Mouse (Mus musculus): Measurements from ENCODE around the gene BC030499. TPM values are rescaled to one million over a fixed set of nuclear protein-coding genes. Genes with fewer than 3 reads are reported as not detected.

BC030499 gene
- total and polyA plus RNA-seq, 3 experiments: 0.73 to 1.1 TPM; not detected in 1

- no peak overlapping the region for H3K27ac ChIP-seq (ENCODE audit: control insufficient read depth, low read depth, low read length)
- H3K4me1 ChIP-seq (ENCODE audit: control insufficient read depth in 1 of 2, insufficient read depth in 2 of 2, low read length in 2 of 2): peaks cover 2 to 3% of the 10 kb centered on the region in 2 experiments; a peak in 2 of 4 replicates
- no peaks in the 10 kb centered on the region for H3K27me3 ChIP-seq (ENCODE audit: control insufficient read depth in 1 of 2, insufficient read depth in 2 of 2, low read length in 2 of 2)
- no peak for DNase-seq (ENCODE audit: low read depth, low spot score)
- H3K79me2 ChIP-seq (ENCODE audit: control insufficient read depth, insufficient read depth, low read length, poor library complexity): no peaks in the 10 kb centered on the region
- TF ChIP-seq GABPA (IDR thresholded peaks at IDR 0.05; ENCODE audit: low read depth, low read length) (no peak), SMC3 (IDR thresholded peaks at IDR 0.05; ENCODE audit: low read depth, low read length) (no peak), JUND (IDR thresholded peaks at IDR 0.05; ENCODE audit: low read depth, low read length) (no peak), RAD21 (IDR thresholded peaks at IDR 0.05; ENCODE audit: low read depth, low read length) (no peak), SIN3A (IDR thresholded peaks at IDR 0.05; ENCODE audit: low read length) (no peak), TAL1 (IDR thresholded peaks at IDR 0.05; ENCODE audit: low read length) (no peak), ZKSCAN1 (IDR thresholded peaks at IDR 0.05; ENCODE audit: low read depth, low read length) (no peak), MEF2A (IDR thresholded peaks at IDR 0.05; ENCODE audit: extremely low read depth, insufficient replicate concordance, low read depth, low read length, poor library complexity, severe bottlenecking) (no peak), EP300 (IDR thresholded peaks at IDR 0.05; ENCODE audit: low read depth in 1 of 2, low read length in 2 of 2) (no peak), MAFK (IDR thresholded peaks at IDR 0.05; ENCODE audit: borderline replicate concordance, low read depth, low read length) (no peak), TBP (IDR thresholded peaks at IDR 0.05; ENCODE audit: low read depth, low read length) (no peak), MAZ (IDR thresholded peaks at IDR 0.05; ENCODE audit: low read depth, low read length) (no peak), HCFC1 (IDR thresholded peaks at IDR 0.05; ENCODE audit: low read depth, low read length) (no peak), KAT2A (conservative IDR thresholded peaks at IDR 0.05; ENCODE audit: low read depth, low read length) (no peak), ELF1 (IDR thresholded peaks at IDR 0.05; ENCODE audit: low read depth, low read length) (no peak), ZC3H11A (IDR thresholded peaks at IDR 0.05; ENCODE audit: low read depth, low read length) (no peak), MAX (IDR thresholded peaks at IDR 0.05; ENCODE audit: low read length) (no peak), MYC (IDR thresholded peaks at IDR 0.05; ENCODE audit: low read depth, low read length) (no peak), ZNF384 (IDR thresholded peaks at IDR 0.05; ENCODE audit: low read depth, low read length) (no peak)
- H3K4me3 ChIP-seq (ENCODE audit: control insufficient read depth in 1 of 2, insufficient read depth in 1 of 2, low read depth in 2 of 2, low read length in 2 of 2): no peak overlapping the region
- H3K36me3 ChIP-seq (ENCODE audit: control insufficient read depth in 1 of 2, insufficient read depth in 2 of 2, low read length in 2 of 2): peaks cover 5 to 51% of the 10 kb centered on the region in 2 experiments; a peak in 3 of 4 replicates
- no peaks in the 10 kb centered on the region for H3K9me3 ChIP-seq (replicated peaks; ENCODE audit: insufficient read depth, low read length)
- H3K9ac ChIP-seq (ENCODE audit: control insufficient read depth, low read depth, low read length, poor library complexity, severe bottlenecking): no peak overlapping the region
Observed at GRCm38 (mm10) chr11:78318411-78318810, 27.8 kb downstream of the BC030499 start.

- no peak overlapping the region for H3K9ac ChIP-seq (ENCODE audit: control insufficient read depth, low read depth, low read length, poor library complexity, severe bottlenecking)
- H3K79me2 ChIP-seq (ENCODE audit: control insufficient read depth, insufficient read depth, low read length, poor library complexity): no peaks in the 10 kb centered on the region
- TF ChIP-seq NRF1 (IDR thresholded peaks at IDR 0.05; ENCODE audit: insufficient read depth, low read depth, low read length, poor library complexity, severe bottlenecking): no peak
- no peak for TF ChIP-seq GATA1 (IDR thresholded peaks at IDR 0.05; ENCODE audit: low read depth, low read length)
- no peak for TF ChIP-seq ELF1 (IDR thresholded peaks at IDR 0.05; ENCODE audit: low read depth, low read length)
- no peak for TF ChIP-seq USF2 (IDR thresholded peaks at IDR 0.05; ENCODE audit: borderline replicate concordance in 1 of 2, insufficient read depth in 1 of 2, low read depth in 1 of 2, low read length in 2 of 2)
- TF ChIP-seq SMC3 (IDR thresholded peaks at IDR 0.05; ENCODE audit: low read depth, low read length): no peak
- TF ChIP-seq ZKSCAN1 (IDR thresholded peaks at IDR 0.05; ENCODE audit: low read depth, low read length): no peak
- TF ChIP-seq MEF2A (IDR thresholded peaks at IDR 0.05; ENCODE audit: extremely low read depth, insufficient replicate concordance, low read depth, low read length, poor library complexity, severe bottlenecking): no peak
- no peak for TF ChIP-seq JUND (IDR thresholded peaks at IDR 0.05; ENCODE audit: low read depth, low read length)
- no peak for TF ChIP-seq MAZ (IDR thresholded peaks at IDR 0.05; ENCODE audit: low read depth, low read length)
- no peak for TF ChIP-seq NELFE (IDR thresholded peaks at IDR 0.05; ENCODE audit: low read depth, low read length)
- TF ChIP-seq POLR2AphosphoS5 (IDR thresholded peaks at IDR 0.05; ENCODE audit: borderline replicate concordance, low read depth, low read length): no peak
- no peak for TF ChIP-seq BHLHE40 (IDR thresholded peaks at IDR 0.05; ENCODE audit: borderline replicate concordance, low read depth, low read length)
- no peak for TF ChIP-seq POLR2A (IDR thresholded peaks at IDR 0.05; ENCODE audit: control insufficient read depth in 1 of 2, insufficient read depth in 1 of 2, low read depth in 1 of 2, low read length in 2 of 2, poor library complexity in 1 of 2)
- no peak for TF ChIP-seq KAT2A (conservative IDR thresholded peaks at IDR 0.05; ENCODE audit: low read depth, low read length)
- no peak for TF ChIP-seq ZNF384 (IDR thresholded peaks at IDR 0.05; ENCODE audit: low read depth, low read length)
- TF ChIP-seq HCFC1 (IDR thresholded peaks at IDR 0.05; ENCODE audit: low read depth, low read length): no peak
- TF ChIP-seq ZMIZ1 (IDR thresholded peaks at IDR 0.05; ENCODE audit: low read depth, low read length): no peak
- no peak for TF ChIP-seq RAD21 (IDR thresholded peaks at IDR 0.05; ENCODE audit: low read depth, low read length)
- TF ChIP-seq POLR2AphosphoS2 (IDR thresholded peaks at IDR 0.05; ENCODE audit: low read length): no peak
- TF ChIP-seq MAX (IDR thresholded peaks at IDR 0.05; ENCODE audit: low read length): no peak
- no peaks in the 10 kb centered on the region for H3K9me3 ChIP-seq (replicated peaks; ENCODE audit: insufficient read depth, low read length)
- peaks cover 5 to 19% of the 10 kb centered on the region in 2 experiments; a peak in 3 of 4 replicates for H3K36me3 ChIP-seq (ENCODE audit: control insufficient read depth in 1 of 2, insufficient read depth in 2 of 2, low read length in 2 of 2)
- no peak for DNase-seq (ENCODE audit: low read depth, low spot score)
- no peak overlapping the region for H3K27ac ChIP-seq (ENCODE audit: control insufficient read depth, low read depth, low read length)
- H3K4me1 ChIP-seq (ENCODE audit: control insufficient read depth in 1 of 2, insufficient read depth in 2 of 2, low read length in 2 of 2): peaks cover 2 to 3% of the 10 kb centered on the region in 2 experiments; a peak in 2 of 4 replicates
- no peaks in the 10 kb centered on the region for H3K27me3 ChIP-seq (ENCODE audit: control insufficient read depth in 1 of 2, insufficient read depth in 2 of 2, low read length in 2 of 2)
- H3K4me3 ChIP-seq (ENCODE audit: control insufficient read depth in 1 of 2, insufficient read depth in 1 of 2, low read depth in 2 of 2, low read length in 2 of 2): no peak overlapping the region
Observed at GRCm38 (mm10) chr11:78322076-78322831, 31.6 kb downstream of the BC030499 start.
